Mouse (Mus musculus) liver (tissue): ENCODE measurements around the gene 1700092M07Rik.
A peak's percentile ranks its signal among the peaks of the same experiment; 100 is the strongest.

Experiments
- DNase-seq: peaks from one replicate; pipeline ENCODE4 v3.0.0-alpha.2; 2020; ENCODE audit warnings: mixed read lengths

Gene 1700092M07Rik

GRCm38 (mm10) chr19:8745382-8745781 lies 4.9 kb downstream of the 1700092M07Rik start:
- no peak for DNase-seq

- no peak for DNase-seq
Observed at GRCm38 (mm10) chr19:8747368-8747767, 6.8 kb downstream of the 1700092M07Rik start.

GRCm38 (mm10) chr19:8755652-8756051 lies 15.1 kb downstream of the 1700092M07Rik start:
- DNase-seq = no peak

- DNase-seq = peak; percentile 96
Observed at GRCm38 (mm10) chr19:8756635-8757387, 16.3 kb downstream of the 1700092M07Rik start, which contains the start of gene Nxf1. Gene Nxf1 (plus strand): TSS chr19:8757073.

GRCm38 (mm10) chr19:8757471-8757998 lies 17.0 kb downstream of the 1700092M07Rik start:
- no peak for DNase-seq

- DNase-seq = no peak
Observed at GRCm38 (mm10) chr19:8758899-8759298, 18.4 kb downstream of the 1700092M07Rik start.

GRCm38 (mm10) chr19:8760757-8761156 lies 20.2 kb downstream of the 1700092M07Rik start:
- DNase-seq = peak; percentile 33

GRCm38 (mm10) chr19:8763276-8763675 lies 22.8 kb downstream of the 1700092M07Rik start:
- no peak for DNase-seq

- no peak for DNase-seq
Observed at GRCm38 (mm10) chr19:8765562-8765961, 25.0 kb downstream of the 1700092M07Rik start.

GRCm38 (mm10) chr19:8770567-8771270 lies 30.2 kb downstream of the 1700092M07Rik start, which contains the start of gene Tmem223:
Gene Tmem223 (plus strand): TSS chr19:8770996.
- peak; percentile 78 for DNase-seq

- peak; percentile 60 for DNase-seq
Observed at GRCm38 (mm10) chr19:8772996-8773395, 32.5 kb downstream of the 1700092M07Rik start.

GRCm38 (mm10) chr19:8773409-8773808 lies 32.9 kb downstream of the 1700092M07Rik start:
- DNase-seq = no peak

GRCm38 (mm10) chr19:8774086-8774835 lies 33.7 kb downstream of the 1700092M07Rik start, which contains the start of gene Tmem179b:
Gene Tmem179b (minus strand): TSS chr19:8774467.
- DNase-seq = peak; percentile 96

GRCm38 (mm10) chr19:8774951-8775421 lies 34.5 kb downstream of the 1700092M07Rik start:
- DNase-seq = peak; percentile 26

GRCm38 (mm10) chr19:8786008-8786781 lies 45.7 kb downstream of the 1700092M07Rik start, which contains the start of gene Taf6l:
Gene Taf6l (minus strand): TSS chr19:8786417.
- DNase-seq = peak; percentile 95

- no peak for DNase-seq
Observed at GRCm38 (mm10) chr19:8788521-8788920, 48.0 kb downstream of the 1700092M07Rik start.

GRCm38 (mm10) chr19:8789171-8789570 lies 48.7 kb downstream of the 1700092M07Rik start:
- DNase-seq = no peak

GRCm38 (mm10) chr19:8790171-8790570 lies 49.7 kb downstream of the 1700092M07Rik start:
- no peak for DNase-seq
